Mouse (Mus musculus) ES-E14 (cell line): ENCODE measurements around the gene Olfr472. TPM values are rescaled to one million over a fixed set of nuclear protein-coding genes. Genes with fewer than 3 reads are reported as not detected.
"Not testable (repeated sequence)": the region's sequence is repeated elsewhere in the genome, so short reads cannot be mapped to it uniquely, and the experiment has no call there.

Experiments
- DNase-seq: peaks from one replicate; pipeline ENCODE4 v3.0.0-alpha.2; 2013; ENCODE audit warnings: low read depth, low spot score
- H3K27ac ChIP-seq: 2 replicates; pipeline ENCODE4 v1.5.1; 2012; ENCODE audit warnings: low read depth, mild to moderate bottlenecking, low read length, moderate library complexity, mixed read lengths; ENCODE audit not compliant: poor library complexity, insufficient read depth, severe bottlenecking
- H3K36me3 ChIP-seq: 2 replicates; pipeline ENCODE4 v1.6.1; 2012; ENCODE audit warnings: mild to moderate bottlenecking, low read length, moderate library complexity, mixed read lengths; ENCODE audit not compliant: control insufficient read depth, poor library complexity, insufficient read depth, severe bottlenecking
- H3K4me1 ChIP-seq, 2 experiments: fragments of 150-350 bp in 1 of 2; sonication (generic) in 1 of 2; 2 replicates each; pipeline ENCODE4 v1.6.1; 2012; ENCODE audit warnings: low read length in 2 of 2, mild to moderate bottlenecking in 1 of 2, mixed read lengths in 1 of 2; ENCODE audit not compliant: control insufficient read depth in 2 of 2, insufficient read depth in 2 of 2, poor library complexity in 1 of 2
- H3K4me3 ChIP-seq, 2 experiments: fragments of 150-350 bp in 1 of 2; sonication (generic) in 1 of 2; 2 replicates each; pipeline ENCODE4 v1.5.1; 2012; ENCODE audit warnings: low read length in 2 of 2, low read depth in 1 of 2, mild to moderate bottlenecking in 1 of 2, mixed read lengths in 1 of 2; ENCODE audit not compliant: insufficient read depth in 1 of 2, poor library complexity in 1 of 2, severe bottlenecking in 1 of 2
- H3K9ac ChIP-seq: 2 replicates; pipeline ENCODE4 v1.6.1; 2012; ENCODE audit warnings: low read depth, mild to moderate bottlenecking, low read length, mixed read lengths; ENCODE audit not compliant: poor library complexity, insufficient read depth, severe bottlenecking
- H3K9me3 ChIP-seq: fragments of 150-350 bp; sonication (generic); 2 replicates; pipeline ENCODE4 v1.6.1; 2012; ENCODE audit warnings: low read depth, mild to moderate bottlenecking, low read length; ENCODE audit not compliant: control insufficient read depth, insufficient read depth
- CHD2 ChIP-seq: IDR thresholded peaks from 2 replicates; pipeline ENCODE4 v1.6.1; 2014; ENCODE audit warnings: mild to moderate bottlenecking, low read depth, low read length, inconsistent platforms
- HCFC1 ChIP-seq: IDR thresholded peaks from 2 replicates; pipeline ENCODE4 v1.6.1; 2012; ENCODE audit warnings: low read length, inconsistent platforms, borderline replicate concordance; ENCODE audit not compliant: insufficient read depth
- MAFK ChIP-seq: IDR thresholded peaks from 2 replicates; pipeline ENCODE4 v1.6.1; 2014; ENCODE audit warnings: mild to moderate bottlenecking, low read depth, low read length, inconsistent platforms; ENCODE audit not compliant: insufficient read depth
- ZC3H11A ChIP-seq: IDR thresholded peaks from 2 replicates; pipeline ENCODE4 v1.6.1; 2012; ENCODE audit warnings: low read depth, mild to moderate bottlenecking, inconsistent platforms, low read length, borderline replicate concordance
- ZNF384 ChIP-seq: IDR thresholded peaks from 2 replicates; pipeline ENCODE4 v1.6.1; 2012; ENCODE audit warnings: low read depth, low read length, inconsistent platforms
- in situ Hi-C, 2 experiments: fragments of 600-800 bp; cut with MboI; formaldehyde crosslinking; loops; one replicate each; pipeline ENCODE4 v1.15.1; 2025; ENCODE audit warnings: low sequenced_read_pairs in 2 of 2, inconsistent platforms in 1 of 2; ENCODE audit not compliant: unreplicated experiment in 2 of 2
- total RNA-seq: library from RNA; depleted of rRNA; stranded (reverse); fragments of 300-350 nt; gene quantifications from 2 replicates; pipeline ENCODE4 v1.2.3, GENCODE M21; 2012; rRNA removed

Gene Olfr472
- total RNA-seq: not detected in 2 replicates

DNA sequence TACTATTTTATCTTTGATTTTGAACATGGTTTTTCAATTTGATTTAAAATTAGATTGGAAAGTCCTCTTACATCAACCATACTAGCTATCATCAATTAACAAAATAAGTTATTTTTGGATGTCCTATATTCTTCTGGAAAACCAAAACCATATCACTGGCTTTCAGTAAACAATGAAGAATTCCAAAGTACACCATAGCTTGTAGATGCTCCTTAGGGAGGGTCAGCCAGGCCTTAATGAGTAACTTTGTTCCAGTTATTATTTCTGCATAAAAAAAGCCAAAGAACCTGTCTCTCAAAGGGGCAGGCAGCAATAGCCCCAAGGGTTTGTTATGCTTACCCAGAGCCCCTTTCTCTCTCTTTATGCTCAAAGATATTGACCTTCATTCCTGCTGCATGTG is at the start of gene Olfr472:
Gene Olfr472, plus strand, starts transcription at position 301 of the 400 bp plus-strand sequence.
- Histone ChIP-seq H3K27ac (no peak within 1 kb of the TSS), H3K9ac (no peak within 1 kb of the TSS), H3K36me3 (no peaks in the 10 kb centered on the region), H3K4me1 (no peaks in the 10 kb centered on the region), H3K9me3 (no peaks in the 10 kb centered on the region), H3K4me3 (no peak within 1 kb of the TSS)
- TF ChIP-seq CHD2 (no peak), HCFC1 (no peak), MAFK (no peak), ZC3H11A (no peak), ZNF384 (no peak)
- no peak for DNase-seq
- in situ Hi-C loops: no loop called here

DNA sequence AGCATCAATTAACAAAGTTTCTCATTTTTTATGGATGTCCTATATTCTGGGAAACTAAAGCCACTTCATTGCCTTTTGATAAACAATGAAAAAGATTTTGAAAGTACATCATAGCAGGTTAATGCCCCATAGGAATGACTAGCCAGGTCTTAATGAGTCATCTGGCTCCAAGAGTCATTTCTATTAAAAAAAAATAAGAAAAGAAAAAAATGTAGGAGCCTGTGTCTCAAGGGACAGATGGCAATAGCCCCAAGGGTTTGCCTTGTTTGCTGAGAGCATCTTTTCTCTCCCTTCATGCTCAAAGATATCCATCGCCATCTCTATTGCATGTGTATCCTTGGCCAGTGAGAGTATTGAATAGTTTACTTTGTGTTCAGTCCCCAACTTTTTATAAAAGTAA is 32.4 kb downstream of the Olfr472 start, which contains the start of gene Olfr473:
Gene Olfr473, plus strand, starts transcription at position 301 of the 400 bp plus-strand sequence.
- Histone ChIP-seq H3K36me3 (no peaks in the 10 kb centered on the region), H3K4me3 (no peak within 1 kb of the TSS), H3K9me3 (no peaks in the 10 kb centered on the region), H3K27ac (no peak within 1 kb of the TSS), H3K4me1 (no peaks in the 10 kb centered on the region), H3K9ac (no peak within 1 kb of the TSS)
- in situ Hi-C loops: no loop called here
- no peak for TF ChIP-seq MAFK
- no peak for TF ChIP-seq ZNF384
- TF ChIP-seq CHD2: no peak
- no peak for TF ChIP-seq HCFC1
- no peak for TF ChIP-seq ZC3H11A
- no peak for DNase-seq

DNA sequence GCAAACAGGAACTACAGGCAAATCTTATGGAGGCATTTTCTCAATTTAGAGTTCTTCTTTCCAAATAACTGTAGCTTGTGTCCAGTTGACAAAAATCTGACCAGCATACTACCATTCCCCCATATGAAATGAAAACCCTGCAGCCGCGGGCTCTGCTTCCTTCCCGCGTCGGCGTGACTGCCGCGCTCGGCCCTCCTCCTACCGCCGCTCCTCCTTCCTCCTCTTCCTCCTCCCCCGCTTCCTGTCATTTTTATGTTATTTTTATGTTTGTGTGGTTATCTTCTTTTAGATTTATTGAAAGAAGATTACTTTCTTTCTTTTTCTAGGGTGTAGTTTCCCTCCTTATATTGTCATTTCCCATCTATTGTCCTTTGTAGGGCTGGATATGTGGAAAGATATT is 54.8 kb downstream of the Olfr472 start:
- H3K36me3 ChIP-seq, H3K9me3 ChIP-seq, in situ Hi-C loops, DNase-seq, H3K27ac ChIP-seq, H3K4me1 ChIP-seq, H3K9ac ChIP-seq, H3K4me3 ChIP-seq: not testable (repeated sequence)

DNA sequence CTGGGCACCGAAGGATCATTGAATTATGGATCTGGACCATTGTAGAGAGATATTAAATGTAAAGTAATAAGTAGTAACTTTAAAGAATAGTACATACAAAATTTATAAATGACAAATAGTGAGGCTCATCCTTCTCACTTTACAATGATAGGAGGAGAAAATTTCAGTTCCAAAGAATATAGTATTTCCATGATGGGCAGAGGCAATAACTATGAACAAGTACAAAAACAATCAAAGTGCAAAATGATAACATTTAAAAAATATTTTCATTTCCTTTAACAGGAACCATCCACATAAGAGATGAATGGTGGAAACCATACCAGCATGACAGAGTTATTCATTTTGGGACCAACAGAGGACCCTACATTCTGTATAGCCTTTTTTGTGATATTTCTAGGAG is 56.6 kb downstream of the Olfr472 start, which contains the start of gene Olfr474:
Gene Olfr474, plus strand, starts transcription at position 301 of the 400 bp plus-strand sequence.
- in situ Hi-C loops: no loop called here
- Histone ChIP-seq H3K4me3 (no peak within 1 kb of the TSS), H3K4me1 (no peaks in the 10 kb centered on the region), H3K9me3 (no peaks in the 10 kb centered on the region; the same call in 1 of the 2 replicates), H3K36me3 (no peaks in the 10 kb centered on the region), H3K9ac (no peak within 1 kb of the TSS), H3K27ac (no peak within 1 kb of the TSS)
- DNase-seq: no peak
- TF ChIP-seq ZC3H11A: no peak
- TF ChIP-seq HCFC1: no peak
- TF ChIP-seq MAFK: no peak
- TF ChIP-seq CHD2: no peak
- no peak for TF ChIP-seq ZNF384

Other genes starting within 250 kb of the Olfr472 start
- gene Cyb5r2, start 139.9 kb upstream of the Olfr472 start, total RNA-seq: 0.62 and 0.85 TPM in 2 replicates
- not detected in 2 replicates for gene Ovch2, start 96.7 kb upstream of the Olfr472 start, total RNA-seq
- gene Olfr467, start 85.6 kb upstream of the Olfr472 start, total RNA-seq: not detected in 2 replicates
- not detected in 2 replicates for gene Olfr469, start 72.4 kb upstream of the Olfr472 start, total RNA-seq
- not detected in 2 replicates for gene Olfr470, start 50.4 kb upstream of the Olfr472 start, total RNA-seq
- gene Olfr473, start 32.5 kb downstream of the Olfr472 start, total RNA-seq: not detected in 2 replicates
- gene Olfr474, start 56.7 kb downstream of the Olfr472 start, total RNA-seq: not detected in 2 replicates
- not detected in 2 replicates for gene Olfr476, start 66.9 kb downstream of the Olfr472 start, total RNA-seq
- not detected in 2 replicates for gene Olfr477, start 88.8 kb downstream of the Olfr472 start, total RNA-seq
- gene Olfr478, start 136.1 kb downstream of the Olfr472 start, total RNA-seq: not detected in 2 replicates
- gene Olfr479, start 152.8 kb downstream of the Olfr472 start, total RNA-seq: not detected in 2 replicates
- gene Olfr480, start 169.4 kb downstream of the Olfr472 start, total RNA-seq: not detected in 2 replicates
- gene Olfr481, start 182.0 kb downstream of the Olfr472 start, total RNA-seq: not detected in 2 replicates
- not detected in 2 replicates for gene Olfr482, start 199.7 kb downstream of the Olfr472 start, total RNA-seq
- not detected in 2 replicates for gene Olfr483, start 202.9 kb downstream of the Olfr472 start, total RNA-seq
- gene Olfr484, start 229.5 kb downstream of the Olfr472 start, total RNA-seq: not detected in 2 replicates